Mouse (Mus musculus): ENCODE results near the gene B3gnt9. TPM values are rescaled to one million over a fixed set of nuclear protein-coding genes. Genes with fewer than 3 reads are reported as not detected.

Gene B3gnt9
- 35.2 and 44.8 TPM in 2 replicates for polyA plus RNA-seq (2012; rRNA removed)

DNA sequence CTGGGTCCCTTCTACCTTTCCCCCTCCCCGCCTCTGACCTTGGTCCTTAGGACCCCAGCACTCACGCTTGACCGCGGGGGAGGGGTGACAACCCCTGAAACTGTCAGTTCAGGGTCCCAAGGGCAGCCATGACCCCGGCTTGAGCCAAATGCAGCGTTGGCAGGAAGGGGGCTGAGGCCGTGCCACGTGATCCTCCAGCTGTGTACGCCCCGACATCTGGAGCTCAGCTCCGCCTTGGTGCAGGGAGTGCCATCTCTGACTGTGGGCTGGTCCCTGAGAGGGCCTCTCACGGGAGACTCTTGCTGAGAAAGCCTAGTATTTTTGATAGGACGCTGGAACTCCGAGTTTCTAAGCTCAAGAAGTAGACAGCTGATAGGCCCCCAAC lies at the start of gene B3gnt9:
Gene B3gnt9 (minus strand): TSS at position 188 of the 385 bp plus-strand sequence.

DNA sequence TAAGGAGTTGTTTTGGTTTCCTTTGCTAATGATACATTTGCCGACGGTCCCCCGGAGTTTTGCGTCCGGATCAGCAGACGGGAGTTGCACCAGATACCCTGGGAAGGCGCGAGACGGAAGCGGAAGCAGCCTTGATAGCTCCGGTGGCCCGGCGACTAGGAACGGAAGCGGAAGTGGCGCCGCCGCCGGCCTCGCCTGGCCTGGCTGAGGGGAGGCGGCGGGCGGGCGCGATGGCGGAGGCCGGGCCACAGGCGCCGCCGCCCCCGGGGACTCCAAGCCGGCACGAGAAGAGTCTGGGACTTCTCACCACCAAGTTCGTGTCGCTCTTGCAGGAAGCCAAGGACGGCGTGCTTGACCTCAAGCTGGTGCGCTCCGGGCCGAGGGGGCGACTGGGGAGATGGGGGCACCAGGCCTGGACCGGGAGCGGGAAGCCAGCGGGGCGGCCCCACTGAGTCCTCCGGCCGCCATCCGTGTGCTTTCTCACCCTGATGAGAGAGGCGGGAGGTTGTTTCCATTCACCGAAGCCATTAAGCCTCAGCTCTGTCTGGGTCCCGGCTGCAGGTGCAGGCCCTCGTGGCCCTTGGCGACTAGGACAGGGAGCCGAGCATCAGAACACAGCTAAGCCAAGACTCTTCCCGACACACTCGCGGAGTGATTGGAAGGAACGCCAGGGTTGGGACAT lies 42.7 kb upstream of the B3gnt9 start, which contains the start of gene E2f4:
Gene E2f4 (plus strand): TSS at position 153 of the 682 bp plus-strand sequence.

GRCm38 (mm10) chr8:105295895-105296573 lies 41.1 kb upstream of the B3gnt9 start, which contains the start of gene Exoc3l:
Gene Exoc3l (minus strand): TSS chr8:105296101.

GRCm38 (mm10) chr8:105289805-105290460 lies 35.0 kb upstream of the B3gnt9 start, which contains the start of gene 4931428F04Rik:
Gene 4931428F04Rik (minus strand): TSS chr8:105289864.

DNA sequence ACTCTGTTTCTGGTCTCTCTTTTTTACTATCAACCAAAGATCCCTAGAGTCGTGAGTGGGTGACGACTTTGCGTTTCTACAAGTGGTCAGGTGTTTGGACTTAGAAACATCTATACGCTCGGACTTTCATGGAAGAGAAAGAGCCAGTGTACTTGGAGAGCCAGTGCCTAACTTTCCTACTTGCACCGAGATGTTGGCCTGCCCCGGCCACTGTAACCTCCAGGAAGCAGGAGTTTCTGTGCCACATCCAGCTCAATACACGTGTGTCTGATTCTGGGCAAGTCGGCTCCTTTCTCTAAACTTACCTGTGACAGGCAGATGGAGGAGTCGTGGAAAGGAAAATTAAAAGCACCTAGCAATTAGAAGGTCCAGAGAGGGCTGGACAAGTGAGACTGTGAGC lies 20.9 kb upstream of the B3gnt9 start, which contains the start of gene Nol3:
Gene Nol3 (plus strand): TSS at position 301 of the 400 bp plus-strand sequence.

DNA sequence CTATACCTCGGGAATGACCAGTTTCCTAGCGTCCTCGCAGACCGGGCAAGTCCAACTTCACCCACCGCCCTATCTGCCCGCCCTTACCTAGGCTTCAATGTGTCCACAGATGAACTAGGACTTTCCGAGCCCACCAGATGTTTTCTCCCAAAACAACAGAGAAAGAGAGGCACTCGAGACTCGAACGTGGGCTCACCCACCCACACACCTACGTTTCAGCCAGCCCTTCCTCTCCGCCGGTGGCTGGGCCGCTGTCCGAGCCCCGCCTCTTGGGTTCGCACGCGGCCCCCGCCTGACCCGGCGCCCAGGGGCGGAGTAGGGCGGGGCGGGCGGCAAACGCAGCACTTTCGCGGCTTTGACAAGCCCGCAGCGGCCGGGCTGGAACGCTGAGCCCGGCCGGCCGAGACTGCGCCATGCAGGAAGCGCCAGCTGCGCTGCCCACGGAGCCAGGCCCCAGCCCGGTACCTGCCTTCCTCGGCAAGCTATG lies 14.6 kb upstream of the B3gnt9 start, which contains the start of gene Hsf4:
Gene Hsf4 (plus strand): TSS at position 341 of the 487 bp plus-strand sequence.

DNA sequence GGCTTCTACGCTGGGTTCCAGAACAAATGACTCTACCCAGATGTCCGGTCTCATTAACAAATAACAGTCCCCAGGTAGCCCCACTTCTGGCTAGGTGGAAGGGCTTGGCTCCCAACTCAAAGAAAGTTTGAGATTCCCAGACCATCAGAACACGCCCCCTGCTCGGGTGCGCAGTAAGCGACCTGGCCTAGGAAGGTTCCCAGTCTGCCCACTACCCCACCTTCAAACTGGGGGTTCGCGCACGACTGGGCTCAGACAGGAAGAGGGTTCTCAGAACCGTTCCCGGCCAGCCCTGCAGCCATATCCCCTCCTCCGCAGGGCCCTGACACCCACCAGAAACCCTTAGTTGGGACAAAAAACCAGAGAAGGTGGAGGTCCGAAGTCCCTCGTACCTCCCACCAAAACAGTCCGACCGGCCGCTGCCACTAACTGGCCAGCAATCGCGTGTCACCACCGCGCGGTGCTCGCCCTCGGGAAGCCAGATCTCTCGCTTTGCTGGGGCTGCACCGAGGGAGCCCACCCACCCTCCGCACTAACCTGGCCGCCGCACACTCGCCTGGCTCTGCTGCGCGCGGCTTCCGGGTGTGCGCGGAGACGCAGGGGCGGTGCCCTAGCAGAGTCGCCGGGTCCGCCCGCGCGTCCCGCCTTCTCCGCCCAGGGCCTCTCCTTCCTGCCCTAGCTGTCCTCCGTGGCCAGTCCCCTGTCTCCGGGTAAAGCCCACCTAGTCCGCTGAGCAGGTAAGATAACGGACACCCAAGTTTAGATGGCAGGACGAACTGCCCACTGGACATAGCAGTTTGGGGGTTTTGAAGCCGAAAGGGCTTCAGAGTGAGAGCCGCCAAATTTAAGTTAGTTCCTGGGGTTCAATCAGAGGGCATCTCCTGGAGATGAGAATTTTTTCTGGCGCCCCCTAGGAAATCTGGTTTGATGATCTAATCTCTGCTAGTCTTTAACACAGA lies 9.3 kb upstream of the B3gnt9 start, which contains the start of the genes Tradd and Fbxl8:
Gene Tradd (minus strand): TSS at position 586 of the 959 bp plus-strand sequence.
Gene Fbxl8 (plus strand): TSS at position 625 of the 959 bp plus-strand sequence.

DNA sequence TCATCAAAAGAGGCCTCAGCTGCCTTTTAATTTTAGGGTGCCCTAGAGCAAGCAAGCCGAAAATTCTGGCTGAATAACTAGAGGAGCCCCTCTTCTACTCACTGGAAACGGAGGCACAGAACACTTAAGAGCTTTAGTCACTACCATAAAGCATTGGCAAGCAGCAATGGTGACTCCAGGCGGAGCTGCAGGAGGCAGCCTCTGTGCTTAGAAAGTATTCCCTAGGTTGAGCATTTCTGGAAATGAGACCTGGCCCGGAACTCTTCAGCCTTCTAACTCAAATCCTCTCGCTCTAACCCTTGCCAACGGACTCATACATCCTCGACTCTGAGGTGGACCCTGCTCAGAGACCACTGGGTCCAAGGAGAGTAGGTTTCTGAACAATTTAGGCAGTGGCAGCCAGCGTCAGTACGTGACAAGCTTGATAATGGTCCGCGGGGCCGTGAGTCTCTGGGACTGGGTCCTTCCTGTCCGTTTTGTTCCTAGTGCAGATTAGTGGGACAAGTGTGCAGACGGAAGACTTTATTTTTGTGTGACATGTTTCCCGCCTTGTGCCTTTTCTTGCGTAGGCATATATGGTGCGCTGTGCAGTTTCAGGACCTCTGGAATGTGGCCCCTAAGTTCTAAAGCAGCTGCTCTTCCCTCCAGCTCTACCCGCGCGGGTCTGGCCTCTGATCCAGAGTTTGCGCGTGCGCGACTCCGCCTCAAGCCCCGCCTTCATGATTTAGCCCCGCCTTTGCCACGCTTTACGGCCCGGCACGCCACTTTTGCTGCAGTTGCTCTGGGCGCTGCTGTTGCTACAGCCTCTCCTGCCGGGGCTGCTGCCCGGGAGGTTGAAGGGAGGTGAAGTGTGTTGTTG lies 30.3 kb downstream of the B3gnt9 start, which contains the start of gene D230025D16Rik:
Gene D230025D16Rik (plus strand): TSS at position 733 of the 859 bp plus-strand sequence.

Other genes starting within 250 kb of the B3gnt9 start
- not detected in 2 replicates for gene Ces3a, start 206.6 kb downstream of the B3gnt9 start, polyA plus RNA-seq (2012; rRNA removed)
- gene Ces3b, start 171.4 kb downstream of the B3gnt9 start, polyA plus RNA-seq (2012; rRNA removed), result 0.07 TPM in 1 of 2 replicates, not detected in the other
- gene Ces4a, start 123.4 kb downstream of the B3gnt9 start, polyA plus RNA-seq (2012; rRNA removed), result not detected in 2 replicates
- 6.9 and 10.0 TPM in 2 replicates for gene Cbfb, start 84.5 kb downstream of the B3gnt9 start, polyA plus RNA-seq (2012; rRNA removed)
- gene D230025D16Rik, start 30.0 kb downstream of the B3gnt9 start, polyA plus RNA-seq (2012; rRNA removed), result 14.8 and 16.9 TPM in 2 replicates
- gene Tradd, start 9.5 kb upstream of the B3gnt9 start, polyA plus RNA-seq (2012; rRNA removed), result 129 and 138 TPM in 2 replicates
- gene Fbxl8, start 9.5 kb upstream of the B3gnt9 start, polyA plus RNA-seq (2012; rRNA removed), result 32.7 and 38.4 TPM in 2 replicates
- gene Hsf4, start 14.6 kb upstream of the B3gnt9 start, polyA plus RNA-seq (2012; rRNA removed), result 2.5 and 2.8 TPM in 2 replicates
- 3.5 and 4.6 TPM in 2 replicates for gene Nol3, start 21.0 kb upstream of the B3gnt9 start, polyA plus RNA-seq (2012; rRNA removed)
- 4.0 TPM in 2 replicates for gene 4931428F04Rik, start 34.7 kb upstream of the B3gnt9 start, polyA plus RNA-seq (2012; rRNA removed)
- gene Exoc3l, start 40.9 kb upstream of the B3gnt9 start, polyA plus RNA-seq (2012; rRNA removed), result 2.5 and 4.1 TPM in 2 replicates
- 125 and 134 TPM in 2 replicates for gene E2f4, start 42.5 kb upstream of the B3gnt9 start, polyA plus RNA-seq (2012; rRNA removed)
- 87.8 and 103 TPM in 2 replicates for gene Elmo3, start 50.4 kb upstream of the B3gnt9 start, polyA plus RNA-seq (2012; rRNA removed)
- 7.6 and 9.6 TPM in 2 replicates for gene Lrrc29, start 71.1 kb upstream of the B3gnt9 start, polyA plus RNA-seq (2012; rRNA removed)
- 89.6 and 121 TPM in 2 replicates for gene Tmem208, start 71.2 kb upstream of the B3gnt9 start, polyA plus RNA-seq (2012; rRNA removed)
- 40.7 and 41.1 TPM in 2 replicates for gene Fhod1, start 92.8 kb upstream of the B3gnt9 start, polyA plus RNA-seq (2012; rRNA removed)
- 9.1 and 11.1 TPM in 2 replicates for gene Slc9a5, start 93.7 kb upstream of the B3gnt9 start, polyA plus RNA-seq (2012; rRNA removed)
- 0.37 and 0.56 TPM in 2 replicates for gene Plekhg4, start 118.1 kb upstream of the B3gnt9 start, polyA plus RNA-seq (2012; rRNA removed)
- 0.05 TPM in 1 of 2 replicates, not detected in the other for gene Kctd19, start 158.3 kb upstream of the B3gnt9 start, polyA plus RNA-seq (2012; rRNA removed)
- 0.16 and 0.56 TPM in 2 replicates for gene Lrrc36, start 158.4 kb upstream of the B3gnt9 start, polyA plus RNA-seq (2012; rRNA removed)
- 319 and 403 TPM in 2 replicates for gene Tppp3, start 216.4 kb upstream of the B3gnt9 start, polyA plus RNA-seq (2012; rRNA removed)
- 52.7 and 54.0 TPM in 2 replicates for gene Zdhhc1, start 241.7 kb upstream of the B3gnt9 start, polyA plus RNA-seq (2012; rRNA removed)

Data from colon, adult 2 months (tissue).